Mouse (Mus musculus) kidney, embryonic 15.5 days (tissue): ENCODE measurements at regions not wholly inside any gene's neighbourhood (a gene's known extent, or its start where the extent isn't known, plus 50 kb on each side); places are given as distances from the start of the nearest gene placed in this dataset.

ENCODE experiments used
- ATAC-seq: fragments of 200-750 bp; cut with Nextera tagmentation; replicated peaks from 2 replicates; pipeline ENCODE4 v1.8.0; 2017; ENCODE audit warnings: moderate TSS enrichment; ENCODE audit not compliant: low FRiP score
- H3K27ac ChIP-seq: fragments of 300-500 bp; sonication (generic); 2 replicates; pipeline ENCODE4 v1.5.1; 2015; ENCODE audit warnings: mild to moderate bottlenecking, inconsistent platforms
- H3K27me3 ChIP-seq: fragments of 300-500 bp; sonication (generic); 2 replicates; pipeline ENCODE4 v1.6.1; 2015; ENCODE audit warnings: inconsistent platforms
- H3K36me3 ChIP-seq: fragments of 300-500 bp; sonication (generic); 2 replicates; pipeline ENCODE4 v1.6.1; 2015; ENCODE audit warnings: inconsistent platforms
- H3K4me1 ChIP-seq: fragments of 300-500 bp; sonication (generic); 2 replicates; pipeline ENCODE4 v1.6.1; 2015; ENCODE audit warnings: inconsistent platforms
- H3K4me2 ChIP-seq: fragments of 300-500 bp; sonication (generic); 2 replicates; pipeline ENCODE4 v1.6.1; 2015; ENCODE audit warnings: moderate library complexity, mild to moderate bottlenecking, inconsistent platforms
- H3K4me3 ChIP-seq: fragments of 300-500 bp; sonication (generic); replicated peaks from 2 replicates; pipeline ENCODE4 v1.5.1; 2015; ENCODE audit warnings: mild to moderate bottlenecking, inconsistent platforms
- H3K9ac ChIP-seq: fragments of 300-500 bp; sonication (generic); 2 replicates; pipeline ENCODE4 v1.6.1; 2015; ENCODE audit warnings: mild to moderate bottlenecking, inconsistent platforms
- H3K9me3 ChIP-seq: fragments of 300-500 bp; sonication (generic); replicated peaks from 2 replicates; pipeline ENCODE4 v1.6.1; 2016; ENCODE audit warnings: inconsistent platforms
- WGBS: fragments of 180-500 bp; shearing (Covaris S2); methylation state at CpG from one replicate; pipeline ENCODE4 v1.1.7; 2015; ENCODE audit warnings: mixed read lengths; 5-methylcytosine and 5-hydroxymethylcytosine counted together

GRCm38 (mm10) chr9:115708199-115708934, 200.9 kb upstream of the Gadl1 start:
- no peak overlapping the region for H3K4me3 ChIP-seq
- H3K4me2 ChIP-seq: no peak overlapping the region
- H3K4me1 ChIP-seq: peaks cover 13% of the 10 kb centered on the region; the same call in 1 of the 2 replicates
- no peak overlapping the region for H3K9ac ChIP-seq
- H3K27me3 ChIP-seq: no peaks in the 10 kb centered on the region
- peak overlapping the region; percentile 58 for H3K27ac ChIP-seq
- peak; percentile 94 for ATAC-seq
- 30% methylated on average over 8 of the region's 8 CpGs for WGBS
- H3K36me3 ChIP-seq: no peaks in the 10 kb centered on the region
- H3K9me3 ChIP-seq: no peaks in the 10 kb centered on the region

GRCm38 (mm10) chr9:115710039-115710739, 199.1 kb upstream of the Gadl1 start:
- Histone ChIP-seq H3K9ac (no peak overlapping the region), H3K4me2 (no peak overlapping the region), H3K9me3 (no peaks in the 10 kb centered on the region), H3K36me3 (no peaks in the 10 kb centered on the region), H3K27ac (no peak overlapping the region), H3K27me3 (no peaks in the 10 kb centered on the region), H3K4me3 (no peak overlapping the region), H3K4me1 (peaks cover 11% of the 10 kb centered on the region; the same call in 1 of the 2 replicates)
- 78% methylated on average over 14 of the region's 14 CpGs for WGBS
- ATAC-seq: no peak

GRCm38 (mm10) chr9:115720306-115720705, 188.9 kb upstream of the Gadl1 start:
- H3K36me3 ChIP-seq: no peaks in the 10 kb centered on the region
- no peaks in the 10 kb centered on the region for H3K4me1 ChIP-seq
- WGBS: 96% methylated on average over 2 of the region's 2 CpGs
- no peaks in the 10 kb centered on the region for H3K27me3 ChIP-seq
- no peaks in the 10 kb centered on the region for H3K9me3 ChIP-seq
- H3K4me2 ChIP-seq: no peak overlapping the region
- no peak for ATAC-seq
- no peak overlapping the region for H3K27ac ChIP-seq
- no peak overlapping the region for H3K4me3 ChIP-seq
- H3K9ac ChIP-seq: no peak overlapping the region

GRCm38 (mm10) chr9:115720841-115721240, 188.4 kb upstream of the Gadl1 start:
- no peak overlapping the region for H3K4me2 ChIP-seq
- H3K4me3 ChIP-seq: no peak overlapping the region
- WGBS: 96% methylated on average over 2 of the region's 2 CpGs
- ATAC-seq: no peak
- no peaks in the 10 kb centered on the region for H3K27me3 ChIP-seq
- no peaks in the 10 kb centered on the region for H3K9me3 ChIP-seq
- H3K4me1 ChIP-seq: no peaks in the 10 kb centered on the region
- no peaks in the 10 kb centered on the region for H3K36me3 ChIP-seq
- no peak overlapping the region for H3K9ac ChIP-seq
- no peak overlapping the region for H3K27ac ChIP-seq

- no peak for ATAC-seq
- 0 out of 2 replicates have a peak, but pooled peaks cover 3% of the 10 kb centered on the region for H3K4me1 ChIP-seq
- H3K27ac ChIP-seq: no peak overlapping the region
- H3K9ac ChIP-seq: no peak overlapping the region
- H3K9me3 ChIP-seq: no peaks in the 10 kb centered on the region
- H3K27me3 ChIP-seq: 0 out of 2 replicates have a peak, but pooled peaks cover 5% of the 10 kb centered on the region
- WGBS: 22% methylated on average over 2 of the region's 2 CpGs
- H3K4me3 ChIP-seq: no peak overlapping the region
- H3K4me2 ChIP-seq: no peak overlapping the region
- H3K36me3 ChIP-seq: no peaks in the 10 kb centered on the region
These were observed 185.2 kb upstream of the Gadl1 start for GRCm38 (mm10) chr9:115724063-115724462.

- ATAC-seq: no peak
- Histone ChIP-seq H3K4me2 (no peak overlapping the region), H3K9me3 (no peaks in the 10 kb centered on the region), H3K36me3 (no peaks in the 10 kb centered on the region), H3K4me1 (peaks cover 12% of the 10 kb centered on the region), H3K27me3 (0 out of 2 replicates have a peak, but pooled peaks cover 5% of the 10 kb centered on the region), H3K4me3 (no peak overlapping the region), H3K9ac (no peak overlapping the region), H3K27ac (no peak overlapping the region)
- 63% methylated on average over 5 of the region's 5 CpGs for WGBS
These were observed 181.9 kb upstream of the Gadl1 start for GRCm38 (mm10) chr9:115727361-115727760.

- H3K9ac ChIP-seq: no peak overlapping the region
These were observed 177.7 kb upstream of the Gadl1 start for GRCm38 (mm10) chr9:115731557-115731956.

GRCm38 (mm10) chr9:115733104-115733503, 176.2 kb upstream of the Gadl1 start:
- no peak for ATAC-seq
- peaks cover 9% of the 10 kb centered on the region for H3K4me1 ChIP-seq
- 96% methylated on average over 4 of the region's 4 CpGs for WGBS
- no peak overlapping the region for H3K4me2 ChIP-seq
- 0 out of 2 replicates have a peak, but pooled peaks cover 5% of the 10 kb centered on the region for H3K27me3 ChIP-seq
- no peak overlapping the region for H3K9ac ChIP-seq
- H3K36me3 ChIP-seq: no peaks in the 10 kb centered on the region
- H3K4me3 ChIP-seq: no peak overlapping the region
- no peaks in the 10 kb centered on the region for H3K9me3 ChIP-seq
- no peak overlapping the region for H3K27ac ChIP-seq

More at GRCm38 (mm10) chr9:115731557-115731956, 177.7 kb upstream of the Gadl1 start:
- Histone ChIP-seq H3K27me3 (0 out of 2 replicates have a peak, but pooled peaks cover 5% of the 10 kb centered on the region), H3K36me3 (no peaks in the 10 kb centered on the region), H3K27ac (no peak overlapping the region), H3K4me3 (no peak overlapping the region), H3K4me2 (no peak overlapping the region), H3K9me3 (no peaks in the 10 kb centered on the region), H3K4me1 (peaks cover 12% of the 10 kb centered on the region)
- ATAC-seq: peak; percentile 29; the same call in 1 of the 2 replicates
- 22% methylated on average over 6 of the region's 6 CpGs for WGBS

- Histone ChIP-seq H3K27ac (no peak overlapping the region), H3K4me2 (no peak overlapping the region), H3K27me3 (no peaks in the 10 kb centered on the region), H3K4me1 (no peaks in the 10 kb centered on the region), H3K36me3 (no peaks in the 10 kb centered on the region), H3K9ac (no peak overlapping the region), H3K9me3 (no peaks in the 10 kb centered on the region), H3K4me3 (no peak overlapping the region)
- ATAC-seq: no peak
- 80% methylated on average over 5 of the region's 5 CpGs for WGBS
These were observed 169.3 kb upstream of the Gadl1 start for GRCm38 (mm10) chr9:115739984-115740383.

- no peaks in the 10 kb centered on the region for H3K4me1 ChIP-seq
- no peak overlapping the region for H3K4me3 ChIP-seq
- H3K27ac ChIP-seq: no peak overlapping the region
- H3K9ac ChIP-seq: no peak overlapping the region
- no peak overlapping the region for H3K4me2 ChIP-seq
- no peaks in the 10 kb centered on the region for H3K9me3 ChIP-seq
- no peaks in the 10 kb centered on the region for H3K27me3 ChIP-seq
- H3K36me3 ChIP-seq: no peaks in the 10 kb centered on the region
- no peak for ATAC-seq
- WGBS: 80% methylated on average over 9 of the region's 9 CpGs
These were observed 162.8 kb upstream of the Gadl1 start for GRCm38 (mm10) chr9:115746436-115746835.

GRCm38 (mm10) chr9:115760496-115760895, 148.8 kb upstream of the Gadl1 start:
- Histone ChIP-seq H3K9ac (no peak overlapping the region), H3K27ac (no peak overlapping the region), H3K36me3 (no peaks in the 10 kb centered on the region), H3K4me2 (no peak overlapping the region), H3K27me3 (no peaks in the 10 kb centered on the region; the same call in 1 of the 2 replicates), H3K9me3 (no peaks in the 10 kb centered on the region), H3K4me3 (no peak overlapping the region), H3K4me1 (peaks cover 13% of the 10 kb centered on the region; the same call in 1 of the 2 replicates)
- WGBS: 37% methylated on average over 2 of the region's 2 CpGs
- peak; percentile 74 for ATAC-seq

GRCm38 (mm10) chr9:115764136-115764535, 145.1 kb upstream of the Gadl1 start:
- Histone ChIP-seq H3K4me3 (no peak overlapping the region), H3K9me3 (no peaks in the 10 kb centered on the region), H3K4me1 (peaks cover 13% of the 10 kb centered on the region; the same call in 1 of the 2 replicates), H3K9ac (no peak overlapping the region), H3K27ac (no peak overlapping the region), H3K27me3 (no peaks in the 10 kb centered on the region; the same call in 1 of the 2 replicates), H3K4me2 (no peak overlapping the region), H3K36me3 (no peaks in the 10 kb centered on the region)
- ATAC-seq: no peak
- WGBS: 66% methylated on average over 5 of the region's 5 CpGs
